Mouse (Mus musculus) embryonic facial prominence, embryonic 14.5 days (tissue): Measurements from ENCODE around the gene Lrp6. TPM values are rescaled to one million over a fixed set of nuclear protein-coding genes. Genes with fewer than 3 reads are reported as not detected.

ENCODE experiments used
- ATAC-seq: fragments of 200-750 bp; cut with Nextera tagmentation; 2 replicates; pipeline ENCODE4 v1.8.0; 2017; ENCODE audit warnings: low read depth, moderate number of reproducible peaks, moderate TSS enrichment
- DNase-seq: peaks from one replicate; pipeline ENCODE4 v3.0.0-alpha.2; 2015; ENCODE audit warnings: low spot score
- H3K27ac ChIP-seq: fragments of 300-500 bp; sonication (generic); replicated peaks from 2 replicates; pipeline ENCODE4 v1.5.1; 2014; ENCODE audit warnings: low read depth, mild to moderate bottlenecking, low read length, moderate library complexity
- H3K27me3 ChIP-seq: fragments of 300-500 bp; sonication (generic); replicated peaks from 2 replicates; pipeline ENCODE4 v1.6.1; 2014; ENCODE audit warnings: low read length; ENCODE audit not compliant: control insufficient read depth, insufficient read depth
- H3K36me3 ChIP-seq: fragments of 300-500 bp; sonication (generic); 2 replicates; pipeline ENCODE4 v1.6.1; 2014; ENCODE audit warnings: low read length, mixed read lengths; ENCODE audit not compliant: control insufficient read depth, insufficient read depth
- H3K4me1 ChIP-seq: fragments of 300-500 bp; sonication (generic); 2 replicates; pipeline ENCODE4 v1.6.1; 2014; ENCODE audit warnings: antibody characterized with exemption, low read length; ENCODE audit not compliant: control insufficient read depth, insufficient read depth
- H3K4me2 ChIP-seq: fragments of 300-500 bp; sonication (generic); 2 replicates; pipeline ENCODE4 v1.6.1; 2014; ENCODE audit warnings: low read depth, mild to moderate bottlenecking, low read length, moderate library complexity, mixed read lengths
- H3K4me3 ChIP-seq: fragments of 300-500 bp; sonication (generic); 2 replicates; pipeline ENCODE4 v1.5.1; 2014; ENCODE audit warnings: low read depth, mild to moderate bottlenecking, low read length
- H3K9ac ChIP-seq: fragments of 300-500 bp; sonication (generic); 2 replicates; pipeline ENCODE4 v1.6.1; 2014; ENCODE audit warnings: low read depth, mild to moderate bottlenecking, low read length, moderate library complexity, mixed read lengths
- H3K9me3 ChIP-seq: fragments of 300-500 bp; sonication (generic); 2 replicates; pipeline ENCODE4 v1.6.1; 2016; ENCODE audit warnings: low read length; ENCODE audit not compliant: control insufficient read depth
- WGBS: fragments of 180-500 bp; shearing (Covaris S2); extraction: QIAGEN DNeasy Blood & Tissue Kit; methylation state at CpG from one replicate; pipeline ENCODE4 v1.1.7; 2014; 5-methylcytosine and 5-hydroxymethylcytosine counted together
- polyA plus RNA-seq: library from polyadenylated mRNA; unstranded; fragments of >200 nt; fragmentation: Nextera tagmentation; extraction: Ambion mirVana; gene quantifications from 2 replicates; pipeline ENCODE4 v1.2.1, GENCODE M21; 2014

The Lrp6 gene
- polyA plus RNA-seq, 1 experiment from 2014 or later: 39.8 TPM

GRCm38 (mm10) chr6:134439401-134440021 is 127.3 kb downstream of the Lrp6 start:
- DNase-seq (peak; percentile 95), ATAC-seq (peak; percentile 91)
- no peaks in the 10 kb centered on the region for H3K9me3 ChIP-seq
- peaks cover 19% of the 10 kb centered on the region for H3K4me1 ChIP-seq
- H3K27ac ChIP-seq: peak overlapping the region; percentile 87
- H3K4me3 ChIP-seq: peak overlapping the region; percentile 25
- 3% methylated on average over 23 of the region's 23 CpGs for WGBS
- peak overlapping the region; percentile 51 for H3K9ac ChIP-seq
- H3K27me3 ChIP-seq: no peaks in the 10 kb centered on the region
- peak overlapping the region; percentile 51 for H3K4me2 ChIP-seq
- no peaks in the 10 kb centered on the region for H3K36me3 ChIP-seq

- H3K4me3 ChIP-seq: no peak overlapping the region
- H3K27me3 ChIP-seq: no peaks in the 10 kb centered on the region
- H3K27ac ChIP-seq: no peak overlapping the region
- H3K36me3 ChIP-seq: no peaks in the 10 kb centered on the region
- 72% methylated on average over 5 of the region's 5 CpGs for WGBS
- no peak overlapping the region for H3K4me2 ChIP-seq
- no peak overlapping the region for H3K9ac ChIP-seq
- ATAC-seq (no peak), DNase-seq (no peak)
- H3K4me1 ChIP-seq: peaks cover 19% of the 10 kb centered on the region
- H3K9me3 ChIP-seq: no peaks in the 10 kb centered on the region
Observed at GRCm38 (mm10) chr6:134436955-134437354, 129.8 kb downstream of the Lrp6 start.

GRCm38 (mm10) chr6:134434866-134435390 is 131.8 kb downstream of the Lrp6 start:
- no peaks in the 10 kb centered on the region for H3K27me3 ChIP-seq

GRCm38 (mm10) chr6:134434044-134434443 is 132.7 kb downstream of the Lrp6 start:
- H3K4me3 ChIP-seq: no peak overlapping the region
- ATAC-seq: no peak
- no peaks in the 10 kb centered on the region for H3K9me3 ChIP-seq
- 55% methylated on average over 6 of the region's 6 CpGs for WGBS
- no peaks in the 10 kb centered on the region for H3K36me3 ChIP-seq
- peaks cover 16% of the 10 kb centered on the region for H3K4me1 ChIP-seq
- H3K27me3 ChIP-seq: no peaks in the 10 kb centered on the region
- H3K4me2 ChIP-seq: no peak overlapping the region
- H3K27ac ChIP-seq: no peak overlapping the region
- no peak overlapping the region for H3K9ac ChIP-seq
- DNase-seq: no peak

More at GRCm38 (mm10) chr6:134434866-134435390, 131.8 kb downstream of the Lrp6 start:
- no peak for DNase-seq
- peaks cover 15% of the 10 kb centered on the region for H3K4me1 ChIP-seq
- H3K4me3 ChIP-seq: no peak overlapping the region
- H3K36me3 ChIP-seq: no peaks in the 10 kb centered on the region
- no peak for ATAC-seq
- H3K4me2 ChIP-seq: no peak overlapping the region
- WGBS: 53% methylated on average over 9 of the region's 9 CpGs
- H3K9me3 ChIP-seq: no peaks in the 10 kb centered on the region
- no peak overlapping the region for H3K27ac ChIP-seq
- H3K9ac ChIP-seq: no peak overlapping the region

- Histone ChIP-seq H3K36me3 (no peaks in the 10 kb centered on the region), H3K27ac (no peak overlapping the region), H3K4me1 (peaks cover 11% of the 10 kb centered on the region; the same call in 1 of the 2 replicates), H3K9me3 (no peaks in the 10 kb centered on the region), H3K4me2 (no peak overlapping the region), H3K27me3 (no peaks in the 10 kb centered on the region), H3K4me3 (no peak overlapping the region), H3K9ac (no peak overlapping the region)
- WGBS: 91% methylated on average over 3 of the region's 3 CpGs
- ATAC-seq (no peak), DNase-seq (no peak)
Observed at GRCm38 (mm10) chr6:134433281-134433680, 133.5 kb downstream of the Lrp6 start.

- Histone ChIP-seq H3K36me3 (no peaks in the 10 kb centered on the region), H3K9ac (no peak overlapping the region), H3K4me1 (peaks cover 10% of the 10 kb centered on the region; the same call in 1 of the 2 replicates), H3K27me3 (no peaks in the 10 kb centered on the region), H3K4me3 (no peak overlapping the region), H3K4me2 (no peak overlapping the region), H3K27ac (no peak overlapping the region), H3K9me3 (no peaks in the 10 kb centered on the region)
- no peak for DNase-seq
- ATAC-seq: no peak
- 65% methylated on average over 4 of the region's 4 CpGs for WGBS
Observed at GRCm38 (mm10) chr6:134431583-134431982, 135.2 kb downstream of the Lrp6 start.

GRCm38 (mm10) chr6:134430161-134430799 is 136.5 kb downstream of the Lrp6 start:
- 62% methylated on average over 9 of the region's 9 CpGs for WGBS
- no peak overlapping the region for H3K4me3 ChIP-seq
- no peaks in the 10 kb centered on the region for H3K36me3 ChIP-seq
- no peak overlapping the region for H3K27ac ChIP-seq
- no peak overlapping the region for H3K9ac ChIP-seq
- no peak for ATAC-seq
- no peaks in the 10 kb centered on the region for H3K27me3 ChIP-seq
- H3K9me3 ChIP-seq: no peaks in the 10 kb centered on the region
- DNase-seq: peak; percentile 81
- H3K4me2 ChIP-seq: no peak overlapping the region
- peaks cover 10% of the 10 kb centered on the region; the same call in 1 of the 2 replicates for H3K4me1 ChIP-seq

GRCm38 (mm10) chr6:134428455-134428854 is 138.3 kb downstream of the Lrp6 start:
- peak; percentile 82 for DNase-seq
- H3K9ac ChIP-seq: peak overlapping the region; percentile 22; the same call in 1 of the 2 replicates
- H3K27ac ChIP-seq: peak overlapping the region; percentile 69
- 0 out of 2 replicates have a peak overlapping the region, but pooled peaks have one; percentile 4 for H3K4me2 ChIP-seq
- no peaks in the 10 kb centered on the region for H3K27me3 ChIP-seq
- no peak overlapping the region for H3K4me3 ChIP-seq
- 24% methylated on average over 5 of the region's 5 CpGs for WGBS
- no peaks in the 10 kb centered on the region for H3K9me3 ChIP-seq
- peak; percentile 60 for ATAC-seq
- H3K4me1 ChIP-seq: peaks cover 10% of the 10 kb centered on the region; the same call in 1 of the 2 replicates
- no peaks in the 10 kb centered on the region for H3K36me3 ChIP-seq
